Mouse (Mus musculus) kidney, adult 9 months (tissue): ENCODE results near the gene Mms19.

Experiments
- DNase-seq: peaks from one replicate; pipeline ENCODE4 v3.0.0; 2022

Mms19 gene

DNA sequence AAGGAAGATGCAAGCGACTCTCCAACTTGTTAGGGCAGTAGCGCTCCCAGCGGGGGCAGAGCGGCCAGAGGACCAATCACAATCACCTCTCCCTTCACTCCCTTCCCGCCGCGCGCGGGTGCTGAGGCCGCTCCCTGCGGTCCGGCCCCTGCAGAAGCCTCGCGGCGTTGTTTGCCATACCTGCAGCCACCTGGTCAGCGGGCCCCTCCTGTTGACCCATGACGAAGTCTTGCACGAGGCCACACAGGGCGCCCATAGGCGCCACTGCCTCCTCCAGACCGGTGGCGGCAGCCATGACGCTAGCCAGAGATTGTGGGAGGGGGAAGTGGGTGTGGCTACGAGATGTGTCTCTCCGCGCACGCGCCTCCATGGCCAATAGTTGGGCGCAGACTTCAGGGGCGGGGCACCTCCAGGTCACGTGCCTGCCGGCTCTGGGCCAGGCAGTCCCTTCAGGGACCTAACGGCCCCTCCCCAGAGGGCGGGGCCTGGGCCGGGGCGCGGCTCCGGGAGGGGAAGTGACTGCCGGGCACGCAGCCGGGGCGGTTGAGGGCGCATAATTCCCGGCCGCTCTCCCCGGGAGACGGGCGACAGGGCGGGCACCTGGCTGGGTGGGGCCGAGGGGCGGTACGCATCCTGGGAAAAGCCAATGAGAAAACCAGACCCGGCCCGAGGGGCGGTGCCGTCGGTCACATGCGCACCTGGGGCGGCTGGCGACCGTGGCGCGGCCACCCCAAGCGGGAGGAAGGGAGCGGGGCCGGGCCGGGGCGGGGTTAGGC is at the start of gene Mms19:
Gene Mms19, minus strand, starts transcription at position 339 of the 776 bp plus-strand sequence.
- DNase-seq, result peak; percentile 100

DNA sequence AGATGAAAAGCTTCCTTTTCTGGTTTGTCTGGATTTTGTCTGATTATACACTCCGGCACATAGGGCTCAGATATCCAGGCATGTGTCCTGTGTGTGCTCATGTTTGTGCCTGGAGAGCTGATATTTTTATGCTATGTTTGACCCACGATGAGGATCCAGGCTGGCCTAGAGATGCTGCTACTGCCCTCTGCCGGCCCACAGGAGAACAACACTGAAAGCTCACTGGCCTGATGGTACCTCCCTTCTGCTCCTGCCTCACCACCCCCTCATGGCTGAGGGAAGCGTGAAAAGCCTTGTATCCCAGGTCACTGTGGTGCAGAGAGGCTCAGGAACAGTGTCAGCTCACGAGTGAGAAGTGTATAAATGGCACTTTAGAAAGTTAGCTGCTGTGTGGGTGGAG is 45.2 kb upstream of the Mms19 start:
- DNase-seq, result peak; percentile 87

DNA sequence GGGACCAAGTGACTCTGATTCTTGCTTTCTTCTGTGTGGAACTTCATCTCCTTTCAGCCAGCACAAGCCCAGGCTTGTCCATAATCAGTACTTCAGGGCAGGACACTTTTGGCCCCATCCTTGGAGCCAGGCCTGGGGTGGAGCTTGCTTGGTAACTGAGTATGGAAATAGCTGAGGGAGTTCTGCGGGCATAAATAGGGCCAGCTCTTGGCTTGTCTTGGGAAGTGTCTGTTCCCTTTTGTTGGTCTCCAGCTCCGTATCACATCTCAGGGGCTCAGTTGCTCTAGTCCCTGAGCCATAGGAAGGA is 41.5 kb upstream of the Mms19 start:
- no peak for DNase-seq

DNA sequence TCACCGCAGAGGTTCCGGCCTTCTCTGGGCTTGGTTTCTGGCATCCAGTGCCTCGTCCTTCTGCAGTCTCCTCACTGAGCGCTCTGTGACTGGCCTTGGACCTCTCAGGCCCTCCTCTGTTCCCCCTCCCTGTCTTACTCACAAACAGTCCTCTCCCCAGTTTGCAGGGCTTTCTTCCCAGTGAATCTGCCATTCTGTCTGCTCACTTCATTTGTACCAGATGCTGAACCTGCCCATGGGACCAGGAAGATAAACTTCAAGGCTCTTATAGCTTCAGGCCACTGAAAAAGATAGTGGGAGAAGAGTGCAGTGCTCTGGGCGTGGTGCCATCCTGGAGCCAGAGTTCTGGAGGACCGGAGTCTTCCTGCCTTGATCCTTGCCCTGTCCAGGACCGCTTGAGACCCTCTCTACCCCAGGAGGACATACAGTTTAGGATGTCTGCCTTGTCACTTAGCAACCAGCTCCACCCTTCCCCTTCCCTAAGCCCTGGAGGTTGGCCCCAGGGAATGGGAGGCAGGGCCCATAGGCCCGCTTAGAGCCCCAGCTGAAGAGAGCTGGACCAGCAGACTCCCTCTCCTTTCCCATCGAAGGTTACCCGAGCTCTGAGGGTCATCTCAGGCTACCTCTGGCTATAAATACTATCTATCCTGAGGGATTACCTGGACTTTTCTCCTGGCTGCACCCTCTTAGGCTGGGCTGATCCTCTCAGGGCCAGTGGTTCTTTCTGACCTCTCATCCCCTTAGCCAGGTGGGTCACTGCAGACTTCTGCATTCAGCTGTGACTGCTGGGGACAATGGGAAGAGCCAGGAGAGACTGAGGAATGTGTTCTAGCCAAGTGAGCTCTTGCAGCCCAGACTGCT is 41.0 kb upstream of the Mms19 start:
- DNase-seq, result no peak

DNA sequence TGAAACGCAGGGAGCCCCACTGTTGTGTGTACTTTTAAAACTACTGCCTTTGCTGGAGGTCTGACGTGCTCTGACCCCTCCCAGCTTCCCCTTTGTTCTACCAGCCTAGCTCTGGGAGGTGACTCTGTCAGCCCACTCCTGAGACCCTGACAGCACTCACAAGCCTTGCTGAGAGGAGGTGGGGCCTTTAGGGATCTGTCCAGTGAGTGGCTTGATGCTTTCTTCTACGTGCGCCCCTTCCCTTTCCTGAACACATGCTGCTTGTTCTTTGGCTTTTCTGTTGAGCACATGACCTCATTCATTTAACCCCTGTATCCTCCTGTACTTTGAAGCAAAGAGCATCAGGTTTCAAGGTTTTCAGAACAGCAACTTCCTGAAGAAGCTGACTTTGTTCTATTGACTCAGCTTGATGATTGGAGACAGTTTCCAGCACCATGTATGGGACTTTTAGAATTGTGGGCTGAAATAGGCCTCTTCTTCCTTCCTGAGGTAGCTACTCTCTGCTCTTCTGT is 38.1 kb upstream of the Mms19 start:
- DNase-seq, result no peak

DNA sequence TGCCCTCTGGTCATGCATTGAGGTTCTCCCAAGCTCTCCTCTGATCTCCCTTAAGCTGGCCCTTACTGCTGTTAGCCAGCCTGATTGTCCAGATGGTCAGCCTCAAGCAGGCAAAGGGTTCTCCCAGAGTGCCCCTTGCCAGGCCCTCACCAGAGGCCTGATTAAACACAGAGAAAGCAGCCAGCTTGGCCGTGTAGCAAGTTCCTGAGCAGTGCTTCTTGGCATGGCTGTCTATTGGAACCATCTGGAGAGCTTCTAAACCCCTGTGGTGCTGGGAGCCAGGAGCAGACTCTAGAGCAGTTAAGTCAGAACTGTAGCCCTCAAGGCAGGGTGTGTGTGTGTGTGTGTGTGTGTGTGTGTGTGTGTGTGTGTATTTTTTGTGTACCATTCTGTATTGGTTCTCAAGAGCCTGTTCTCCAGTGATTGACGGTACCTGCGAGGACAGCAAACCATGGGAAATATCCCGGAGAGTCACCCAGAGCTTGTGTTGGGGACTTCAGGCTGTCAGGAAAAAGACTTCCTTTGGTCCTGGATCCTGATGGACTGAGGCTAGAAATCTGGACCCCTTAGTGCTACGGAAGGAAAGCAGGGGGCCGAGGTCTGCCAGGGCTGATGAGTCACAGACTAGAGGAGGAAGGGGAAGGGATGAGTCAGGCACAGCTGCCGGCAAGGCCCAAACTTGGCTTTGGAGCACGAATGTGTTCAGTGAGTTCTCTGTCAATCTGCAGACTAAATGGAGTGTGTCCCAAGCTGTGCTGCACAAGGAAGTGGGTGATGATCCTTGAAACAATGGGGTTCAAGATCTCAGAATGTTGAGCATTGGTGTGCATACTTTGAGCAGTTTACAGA is 36.7 kb upstream of the Mms19 start:
- DNase-seq, result peak; percentile 41

DNA sequence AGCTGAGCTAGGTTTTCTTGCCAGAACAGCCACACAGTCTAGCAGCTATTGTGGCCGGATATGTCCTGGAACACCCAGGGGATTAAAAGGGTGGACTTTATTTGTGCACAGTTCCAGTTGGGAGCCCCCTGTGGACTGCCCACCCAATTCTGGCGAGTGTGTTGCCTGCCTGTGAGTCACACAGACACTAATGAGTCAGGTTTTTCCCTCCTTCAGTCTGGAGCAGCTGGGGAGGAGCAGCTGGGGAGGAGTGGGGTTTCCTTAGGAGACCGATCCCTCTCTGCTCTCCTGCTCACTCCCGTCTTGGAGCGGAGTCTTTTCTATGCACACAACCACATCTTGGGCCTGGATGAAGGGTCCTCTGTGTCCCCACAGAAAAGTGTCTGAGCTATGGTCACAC is 35.9 kb upstream of the Mms19 start:
- no peak for DNase-seq

DNA sequence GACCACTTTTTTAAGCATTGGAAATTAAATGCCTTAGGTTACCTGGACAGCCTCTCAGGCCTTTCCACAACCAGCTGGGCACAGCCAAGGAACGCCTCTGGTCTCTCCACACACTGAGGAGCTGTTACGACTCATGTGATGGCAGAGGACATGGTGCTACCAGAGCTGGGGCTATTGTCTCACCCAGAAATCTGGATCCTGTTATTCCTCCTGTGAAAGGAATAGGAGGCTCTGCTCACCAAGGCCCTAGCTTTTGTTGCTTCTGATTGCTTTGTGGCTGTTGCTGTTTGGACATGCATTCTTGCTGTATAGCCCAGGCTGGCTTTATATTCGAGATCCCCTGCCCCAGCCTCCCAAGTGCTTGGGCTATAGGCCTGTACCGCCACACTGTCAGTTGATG is 35.3 kb upstream of the Mms19 start:
- no peak for DNase-seq

DNA sequence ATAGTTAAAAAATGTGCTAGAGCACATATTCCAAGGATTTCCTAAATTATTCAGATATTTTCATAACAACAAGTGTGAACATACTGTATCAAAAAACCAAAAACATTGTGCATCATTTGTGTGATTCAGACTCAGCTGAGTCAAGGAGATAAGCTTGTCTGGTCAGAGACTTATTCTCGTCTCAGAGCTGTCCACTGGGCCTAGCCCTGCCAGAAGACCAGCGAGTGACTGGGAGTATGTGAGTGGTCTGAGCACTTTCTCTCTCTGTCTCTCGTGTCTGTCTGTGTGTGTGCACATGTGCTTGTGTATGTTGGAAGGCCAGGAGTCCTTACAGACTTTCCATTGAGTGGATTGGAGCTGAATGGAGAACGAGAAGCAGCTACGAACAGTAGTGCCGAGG is 34.0 kb upstream of the Mms19 start:
- no peak for DNase-seq

DNA sequence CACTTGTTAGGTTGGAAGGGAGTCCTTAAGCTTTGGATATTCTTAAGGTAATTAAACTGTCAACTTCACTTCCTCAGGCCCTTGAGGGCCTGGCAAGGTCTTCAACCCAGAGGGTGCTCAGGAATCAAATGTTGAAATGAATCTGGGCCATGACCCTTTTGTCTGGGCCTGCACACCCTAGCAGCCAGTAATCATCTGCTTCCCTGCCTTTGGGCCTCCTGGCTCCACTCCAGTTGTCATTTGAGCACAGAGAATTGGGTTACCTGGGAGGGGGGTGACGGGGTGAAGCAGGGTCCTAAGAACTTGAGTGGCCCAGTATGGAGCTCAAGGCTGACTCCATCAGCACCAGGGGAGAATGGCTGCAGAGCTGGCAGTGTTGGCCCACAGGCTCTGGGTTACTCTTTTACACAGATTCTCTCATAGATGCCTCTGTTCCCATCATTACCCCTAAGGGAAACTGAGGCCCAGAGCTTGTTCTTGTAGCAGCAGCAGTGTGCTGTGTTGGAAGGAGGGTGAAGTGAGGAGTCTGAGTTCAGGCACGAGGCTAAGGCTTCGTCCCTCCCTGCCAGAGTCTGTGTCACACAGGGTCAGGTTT is 33.4 kb upstream of the Mms19 start:
- DNase-seq, result no peak

DNA sequence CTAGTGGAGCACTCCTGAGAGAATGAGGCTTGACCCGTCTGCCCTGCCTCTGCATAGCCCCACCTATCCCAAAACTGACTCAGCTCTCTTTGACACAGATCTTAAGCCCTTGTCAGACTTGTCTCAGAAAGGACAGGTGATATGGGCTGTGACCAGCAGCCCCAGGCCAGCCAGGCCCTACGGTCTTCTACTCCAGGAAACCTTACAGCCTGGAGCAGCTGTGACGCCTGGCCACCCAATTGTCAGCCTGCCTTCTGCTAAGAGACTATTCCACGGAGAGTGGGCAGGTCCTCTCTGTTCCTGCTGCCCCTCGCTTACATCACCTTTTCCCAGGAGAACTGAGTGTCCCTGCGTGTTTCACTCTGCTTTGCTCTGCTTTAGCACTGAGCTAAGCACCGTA is 30.2 kb upstream of the Mms19 start:
- DNase-seq, result no peak

DNA sequence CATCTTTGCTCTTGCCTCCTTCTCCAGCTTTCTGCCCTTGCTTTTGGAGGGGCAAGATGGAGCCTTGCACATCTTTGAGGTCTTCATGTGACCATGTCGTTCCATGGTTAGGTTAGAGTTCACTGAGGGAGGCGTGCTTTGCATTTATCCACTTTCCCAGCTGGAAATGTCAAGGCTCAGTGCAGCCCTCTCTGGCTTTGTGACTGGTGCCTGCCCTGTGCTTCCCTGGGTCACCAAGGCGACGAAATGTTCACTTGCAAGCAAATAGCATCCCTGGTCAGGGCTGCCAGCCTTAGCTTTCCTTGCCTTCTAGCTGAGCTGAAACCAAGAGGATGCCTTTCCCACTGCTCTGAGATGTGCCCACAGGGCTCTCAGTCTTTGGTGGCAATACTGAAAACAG is 29.5 kb upstream of the Mms19 start:
- no peak for DNase-seq

DNA sequence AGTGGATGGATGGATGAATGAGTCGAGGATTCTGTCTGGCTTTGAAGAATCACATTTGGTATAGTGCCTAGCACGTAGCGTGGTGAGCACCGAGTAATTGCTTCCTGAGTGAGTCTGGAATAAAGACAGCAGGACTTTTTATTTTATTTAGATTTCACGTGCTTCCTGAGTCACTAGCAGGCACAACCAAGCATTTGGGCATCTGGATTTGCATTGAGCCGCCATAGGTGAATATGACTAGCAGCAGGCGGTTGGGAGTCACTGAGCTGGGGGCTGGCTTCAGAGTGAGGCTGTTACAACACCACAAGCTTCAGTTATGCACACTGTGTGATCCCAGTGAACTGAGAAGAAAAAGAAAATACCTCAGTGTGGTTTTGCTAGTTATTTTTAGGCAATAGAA is 28.1 kb upstream of the Mms19 start:
- DNase-seq, result no peak

DNA sequence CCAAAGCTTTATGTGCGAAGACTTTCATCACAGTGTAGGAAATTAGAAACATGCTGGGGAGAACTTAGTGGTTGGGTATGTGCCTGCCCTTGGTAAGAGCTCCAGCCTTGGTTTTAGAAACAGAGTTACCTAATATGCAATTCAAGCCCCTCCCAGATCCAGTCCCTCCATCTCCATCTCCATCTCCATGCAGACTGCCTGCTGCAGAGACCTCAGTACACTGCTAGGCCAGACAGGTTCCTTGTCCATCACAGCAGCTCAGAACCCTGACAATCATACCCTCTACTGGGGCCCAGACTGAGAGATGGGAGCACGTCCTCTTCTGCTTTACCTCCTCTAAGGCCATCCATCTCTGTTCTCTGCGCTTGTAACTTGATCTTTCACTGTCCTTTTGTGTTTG is 27.6 kb upstream of the Mms19 start:
- DNase-seq, result no peak

DNA sequence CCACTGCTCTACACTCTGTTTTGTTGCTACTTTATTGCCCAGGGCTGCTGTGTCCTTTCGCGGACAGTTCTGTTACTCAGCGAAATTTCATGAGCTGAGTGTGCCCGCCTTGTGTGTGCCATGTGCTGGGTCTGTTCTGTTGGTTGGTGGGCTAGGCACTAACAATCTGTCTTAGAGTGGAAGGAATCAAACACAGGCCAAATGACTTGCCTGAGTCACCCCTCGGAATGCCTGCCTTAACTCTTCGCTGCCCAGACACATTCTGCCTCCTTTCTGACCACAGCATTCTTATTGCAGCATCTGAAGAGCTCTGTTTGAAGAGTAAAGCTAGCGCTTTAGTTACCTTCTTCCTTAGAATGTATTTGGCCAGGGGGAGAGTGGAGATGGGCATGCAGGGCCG is 25.6 kb upstream of the Mms19 start:
- no peak for DNase-seq

DNA sequence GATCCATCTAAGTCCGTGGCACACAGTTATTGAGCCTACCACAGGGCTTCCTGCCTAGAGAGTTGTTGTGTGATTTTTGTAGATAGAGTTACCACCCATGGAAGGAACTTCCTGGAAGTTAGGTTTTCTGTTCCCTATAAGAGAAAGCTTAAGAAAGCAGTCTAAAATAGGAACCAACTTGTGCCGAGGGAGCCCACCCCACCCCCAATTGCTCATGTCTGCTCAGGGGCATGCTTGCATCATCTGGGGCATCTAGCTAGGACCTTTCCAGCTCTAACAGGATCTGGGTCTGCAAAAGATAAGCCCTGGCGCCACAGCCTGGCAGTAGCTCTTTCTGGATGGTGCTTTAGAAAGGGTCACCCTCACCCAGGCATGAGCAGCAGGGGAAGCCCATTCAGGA is 24.7 kb upstream of the Mms19 start:
- no peak for DNase-seq

DNA sequence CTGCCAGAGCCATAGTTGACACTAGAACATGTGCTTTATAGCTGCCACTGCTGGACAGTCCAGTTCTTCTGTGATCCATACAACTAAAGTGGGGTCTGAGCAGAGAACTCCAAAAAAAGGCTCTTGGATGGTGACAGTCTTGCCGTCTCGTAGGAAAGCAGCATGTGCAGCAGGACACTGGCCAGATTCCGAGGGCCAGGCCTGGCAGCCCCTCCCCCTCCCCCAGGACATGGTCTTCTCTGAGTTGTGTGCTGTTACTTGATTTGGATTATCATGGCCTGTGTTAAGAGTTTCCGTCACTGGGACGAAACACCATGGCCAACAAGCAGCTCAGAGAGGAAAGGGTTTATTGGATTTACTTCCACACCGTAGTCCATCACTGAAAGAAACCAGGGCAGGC is 23.3 kb upstream of the Mms19 start:
- DNase-seq, result no peak

DNA sequence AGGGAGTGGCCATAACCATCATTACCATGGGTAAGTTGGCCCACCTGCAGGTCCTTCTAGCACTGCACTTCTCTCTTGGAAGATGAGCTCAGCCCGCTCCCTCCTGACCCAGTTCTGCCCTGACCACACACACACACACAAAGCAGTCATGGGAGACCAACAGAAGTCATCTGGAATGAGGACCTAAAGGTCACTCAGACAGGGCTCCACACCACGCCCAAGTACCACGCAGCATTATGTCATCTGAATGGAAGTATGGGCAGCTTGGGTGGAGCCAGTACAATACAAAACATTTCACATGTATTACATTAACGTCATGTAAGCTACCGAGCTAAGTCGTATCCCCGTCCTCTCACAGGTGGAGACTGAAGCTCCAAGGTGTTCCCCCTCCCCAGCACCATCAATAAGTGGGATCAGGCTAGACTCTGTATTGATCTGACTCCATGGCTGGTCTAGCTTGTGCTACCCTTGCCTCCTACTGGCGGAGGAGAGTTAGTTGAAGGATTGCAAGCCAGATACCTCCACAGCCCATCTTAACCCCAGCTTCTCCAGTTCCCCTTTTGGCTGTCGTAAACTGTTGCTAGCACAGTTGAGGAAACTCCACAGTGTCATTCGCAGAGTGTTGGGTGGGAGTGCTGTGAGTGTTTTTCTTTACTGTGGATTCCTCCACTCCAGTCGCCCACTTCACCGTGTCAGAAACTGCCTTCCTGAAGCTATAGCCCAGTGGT is 20.5 kb upstream of the Mms19 start:
- DNase-seq, result no peak

DNA sequence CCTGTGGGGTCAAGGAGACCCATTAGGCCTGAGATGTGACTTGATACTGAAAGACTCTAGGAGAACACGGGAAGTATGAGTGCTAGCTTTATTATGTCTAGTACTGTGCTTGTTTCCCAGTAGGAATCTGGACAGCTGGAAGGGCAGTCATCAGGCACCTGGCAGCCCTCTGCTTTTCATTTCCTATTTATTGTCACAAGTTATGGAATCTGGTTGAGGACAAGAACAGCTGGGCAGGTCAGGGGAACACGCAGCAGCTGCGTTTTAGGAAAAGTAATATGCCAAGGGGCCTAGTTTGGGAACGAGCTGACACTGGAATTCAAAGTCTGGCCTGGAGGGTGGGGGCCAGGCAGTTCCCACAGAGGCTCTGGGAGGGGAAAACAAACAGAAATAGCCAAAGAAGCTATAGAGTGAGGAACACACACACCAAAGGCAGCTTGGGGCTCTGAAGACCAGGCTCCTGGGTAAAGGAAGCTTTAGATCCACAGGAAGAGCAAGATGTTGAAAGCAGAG is 19.5 kb upstream of the Mms19 start:
- DNase-seq, result no peak

DNA sequence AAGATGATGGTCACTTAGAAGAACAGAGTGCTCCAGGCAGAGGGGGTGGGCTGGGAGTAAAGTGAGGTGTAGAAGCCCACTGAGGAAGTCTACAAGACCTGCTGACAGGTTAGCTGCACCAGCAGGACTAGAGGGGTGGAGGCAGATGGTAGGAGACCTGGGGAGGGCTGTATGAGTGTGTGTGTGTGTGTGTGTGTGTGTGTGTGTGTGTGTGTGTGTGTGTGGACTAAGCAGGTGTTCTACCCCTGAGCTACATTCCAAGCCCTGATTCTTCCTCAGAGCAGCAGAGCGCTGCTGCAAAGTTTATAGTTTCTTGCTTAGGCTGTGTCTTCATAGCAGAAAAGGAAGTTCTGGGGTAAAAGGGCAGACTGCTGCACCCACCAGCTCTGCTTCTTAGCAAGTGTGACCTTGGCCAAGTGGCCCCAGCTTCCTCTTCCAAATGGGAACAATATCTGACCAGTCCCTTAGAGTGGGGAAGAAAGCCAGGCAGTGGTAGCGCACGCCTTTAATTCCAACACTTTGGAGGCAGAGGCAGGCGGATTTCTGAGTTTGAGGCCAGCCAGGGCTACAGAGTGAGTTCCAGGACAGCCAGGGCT is 18.8 kb upstream of the Mms19 start:
- no peak for DNase-seq

DNA sequence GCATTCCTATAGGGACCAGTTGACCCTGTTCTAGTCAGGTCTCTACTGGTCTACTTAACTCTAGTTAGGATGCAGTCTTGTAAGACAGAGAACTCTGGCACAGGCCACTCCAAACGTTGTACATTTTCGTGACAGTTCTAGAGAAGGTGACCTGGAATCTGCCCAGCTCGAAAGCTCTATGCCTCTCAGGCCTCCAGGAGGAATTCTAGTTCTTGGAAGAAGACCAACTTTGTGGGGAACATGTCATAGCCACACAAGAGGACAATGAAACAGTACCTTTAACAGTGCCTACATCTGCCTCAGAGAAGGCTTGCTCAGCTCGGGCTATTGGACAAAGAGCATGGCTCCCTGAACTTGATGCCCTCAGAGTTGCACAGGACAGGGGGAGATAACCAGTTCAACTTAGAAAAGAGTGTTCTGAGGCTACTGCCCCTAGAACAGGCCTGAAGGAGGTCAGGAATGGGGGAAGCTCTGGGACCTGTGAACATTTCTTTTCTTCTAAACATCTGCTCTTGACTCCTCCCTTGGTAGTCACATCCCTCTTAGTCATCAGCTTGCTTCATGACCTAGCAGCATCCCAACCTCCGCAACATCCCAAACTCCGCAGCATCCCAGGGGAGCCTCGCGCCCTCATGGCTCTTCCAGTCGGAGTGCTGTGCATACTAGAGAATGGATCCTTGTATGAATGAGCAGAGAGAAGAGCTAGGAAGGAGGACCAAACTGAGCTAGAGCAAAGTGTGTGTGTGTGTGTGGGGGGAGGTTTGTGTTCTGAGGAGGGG is 18.0 kb upstream of the Mms19 start:
- DNase-seq, result no peak
